Mouse (Mus musculus): ENCODE results near the gene Sh2b1. TPM values are rescaled to one million over a fixed set of nuclear protein-coding genes. Genes with fewer than 3 reads are reported as not detected.

The Sh2b1 gene
- polyA plus RNA-seq, 1 experiment from 2014 or later: 44.6 TPM

GRCm38 (mm10) chr7:126424161-126424560 lies 51.1 kb downstream of the Sh2b1 start:
- DNase-seq (ENCODE audit: low spot score, missing footprints) (no peak), ATAC-seq (ENCODE audit: low FRiP score) (no peak)
- Histone ChIP-seq H3K27me3 (ENCODE audit: control insufficient read depth, insufficient read depth, low read length) (no peaks in the 10 kb centered on the region), H3K36me3 (ENCODE audit: control insufficient read depth, insufficient read depth, low read length) (no peaks in the 10 kb centered on the region), H3K4me3 (ENCODE audit: low read depth, low read length) (no peak overlapping the region), H3K9me3 (ENCODE audit: control insufficient read depth, low read length) (0 out of 2 replicates have a peak, but pooled peaks cover 3% of the 10 kb centered on the region), H3K27ac (ENCODE audit: low read depth, low read length) (no peak overlapping the region), H3K4me1 (ENCODE audit: control insufficient read depth, insufficient read depth, low read length) (peaks cover 4% of the 10 kb centered on the region), H3K9ac (ENCODE audit: low read length) (no peak overlapping the region), H3K4me2 (no peak overlapping the region)
- 84% methylated on average over 6 of the region's 6 CpGs for whole genome bisulfite sequencing

DNA sequence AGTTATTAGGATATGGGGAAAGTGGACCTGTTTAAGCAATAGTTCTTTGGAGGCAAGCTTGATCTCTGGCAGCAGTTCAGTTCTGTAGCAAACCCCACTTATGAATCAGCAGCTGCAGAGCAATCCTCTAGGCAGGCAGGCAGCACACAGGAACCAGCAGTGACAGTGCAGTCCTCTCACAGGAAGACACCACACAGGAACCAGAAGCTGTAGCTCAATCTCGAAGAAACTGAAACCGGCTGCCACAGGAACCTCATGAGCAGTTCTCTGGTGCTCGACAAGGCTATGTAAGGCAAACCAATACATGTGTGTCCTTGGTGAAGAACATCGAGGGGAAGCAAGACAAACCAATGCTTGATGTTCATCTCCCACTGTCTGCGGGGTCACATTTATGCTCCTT lies 53.5 kb downstream of the Sh2b1 start:
- Histone ChIP-seq H3K4me3 (ENCODE audit: low read depth, low read length) (no peak overlapping the region), H3K27me3 (ENCODE audit: control insufficient read depth, insufficient read depth, low read length) (no peaks in the 10 kb centered on the region), H3K27ac (ENCODE audit: low read depth, low read length) (no peak overlapping the region), H3K9ac (ENCODE audit: low read length) (no peak overlapping the region), H3K4me1 (ENCODE audit: control insufficient read depth, insufficient read depth, low read length) (no peaks in the 10 kb centered on the region; the same call in 1 of the 2 replicates), H3K4me2 (no peak overlapping the region), H3K9me3 (ENCODE audit: control insufficient read depth, low read length) (0 out of 2 replicates have a peak, but pooled peaks cover 3% of the 10 kb centered on the region), H3K36me3 (ENCODE audit: control insufficient read depth, insufficient read depth, low read length) (no peaks in the 10 kb centered on the region)
- no peak for DNase-seq (ENCODE audit: low spot score, missing footprints)
- 91% methylated on average over 5 of the region's 5 CpGs for WGBS
- no peak for ATAC-seq (ENCODE audit: low FRiP score)

GRCm38 (mm10) chr7:126418496-126418895 lies 56.7 kb downstream of the Sh2b1 start:
- no peaks in the 10 kb centered on the region for H3K36me3 ChIP-seq (ENCODE audit: control insufficient read depth, insufficient read depth, low read length)
- DNase-seq (ENCODE audit: low spot score, missing footprints): no peak
- WGBS: 74% methylated on average over 3 of the region's 3 CpGs

DNA sequence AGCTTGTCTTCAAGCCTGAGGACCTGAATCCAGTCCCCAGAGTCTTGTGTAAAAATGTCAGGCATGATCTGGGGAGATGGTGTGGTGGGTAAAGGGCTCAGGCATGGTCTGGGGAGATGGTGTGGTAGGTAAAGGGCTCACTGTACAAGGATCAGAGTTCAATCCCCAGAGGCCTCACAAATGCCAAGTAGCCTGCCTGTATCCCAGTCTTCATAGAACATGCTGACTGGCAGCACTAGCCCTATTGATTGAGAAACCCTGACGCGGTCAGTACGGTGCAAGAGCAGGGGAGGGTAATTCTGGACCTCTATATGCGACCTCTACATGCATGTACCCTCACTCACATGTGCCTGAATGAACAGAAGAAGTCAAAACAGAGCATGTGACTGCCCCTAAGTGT lies 57.6 kb downstream of the Sh2b1 start:
- ATAC-seq (ENCODE audit: low FRiP score) (no peak), DNase-seq (ENCODE audit: low spot score, missing footprints) (no peak)
- peaks cover 4% of the 10 kb centered on the region for H3K4me1 ChIP-seq (ENCODE audit: control insufficient read depth, insufficient read depth, low read length)
- H3K27me3 ChIP-seq (ENCODE audit: control insufficient read depth, insufficient read depth, low read length): no peaks in the 10 kb centered on the region
- WGBS: 80% methylated on average over 4 of the region's 4 CpGs
- 0 out of 2 replicates have a peak overlapping the region, but pooled peaks have one; percentile 7 for H3K27ac ChIP-seq (ENCODE audit: low read depth, low read length)
- H3K9me3 ChIP-seq (ENCODE audit: control insufficient read depth, low read length): no peaks in the 10 kb centered on the region
- no peak overlapping the region for H3K4me2 ChIP-seq
- H3K4me3 ChIP-seq (ENCODE audit: low read depth, low read length): no peak overlapping the region
- no peaks in the 10 kb centered on the region for H3K36me3 ChIP-seq (ENCODE audit: control insufficient read depth, insufficient read depth, low read length)
- no peak overlapping the region for H3K9ac ChIP-seq (ENCODE audit: low read length)

More at GRCm38 (mm10) chr7:126418496-126418895, 56.7 kb downstream of the Sh2b1 start:
- no peak overlapping the region for H3K27ac ChIP-seq (ENCODE audit: low read depth, low read length)
- ATAC-seq (ENCODE audit: low FRiP score): no peak
- H3K9me3 ChIP-seq (ENCODE audit: control insufficient read depth, low read length): no peaks in the 10 kb centered on the region
- no peaks in the 10 kb centered on the region for H3K27me3 ChIP-seq (ENCODE audit: control insufficient read depth, insufficient read depth, low read length)
- no peak overlapping the region for H3K4me2 ChIP-seq
- no peak overlapping the region for H3K9ac ChIP-seq (ENCODE audit: low read length)
- peaks cover 4% of the 10 kb centered on the region for H3K4me1 ChIP-seq (ENCODE audit: control insufficient read depth, insufficient read depth, low read length)
- no peak overlapping the region for H3K4me3 ChIP-seq (ENCODE audit: low read depth, low read length)

DNA sequence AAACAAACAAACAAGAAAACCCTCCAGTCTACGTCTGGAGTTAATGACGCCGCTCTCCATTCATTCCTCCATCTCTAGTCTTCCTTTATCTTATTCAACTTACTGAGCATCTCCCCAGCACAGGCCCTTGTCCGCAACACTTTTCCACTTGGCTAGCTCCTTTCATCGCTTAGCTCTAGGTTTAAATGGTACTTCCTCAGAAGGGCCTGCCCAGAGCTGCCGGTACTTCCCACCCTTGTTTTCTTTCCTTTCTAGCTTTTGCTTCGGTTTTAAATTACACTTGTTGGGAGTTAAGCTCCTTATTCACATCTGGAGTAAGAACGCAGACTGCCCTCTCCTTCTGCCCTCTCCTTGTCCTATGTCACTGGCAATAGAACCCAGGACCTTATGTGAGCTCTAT lies 58.2 kb downstream of the Sh2b1 start:
- ATAC-seq (ENCODE audit: low FRiP score) (no peak), DNase-seq (ENCODE audit: low spot score, missing footprints) (no peak)
- Histone ChIP-seq H3K9me3 (ENCODE audit: control insufficient read depth, low read length) (no peaks in the 10 kb centered on the region), H3K36me3 (ENCODE audit: control insufficient read depth, insufficient read depth, low read length) (no peaks in the 10 kb centered on the region), H3K9ac (ENCODE audit: low read length) (no peak overlapping the region), H3K27ac (ENCODE audit: low read depth, low read length) (peak overlapping the region; percentile 7; the same call in 1 of the 2 replicates), H3K4me3 (ENCODE audit: low read depth, low read length) (no peak overlapping the region), H3K4me1 (ENCODE audit: control insufficient read depth, insufficient read depth, low read length) (peaks cover 4% of the 10 kb centered on the region), H3K4me2 (no peak overlapping the region), H3K27me3 (ENCODE audit: control insufficient read depth, insufficient read depth, low read length) (no peaks in the 10 kb centered on the region)
- WGBS: 11% methylated on average over 8 of the region's 8 CpGs

Other genes with a start within 250 kb of the Sh2b1 start
- gene Sbk1, start 202.8 kb downstream of the Sh2b1 start, polyA plus RNA-seq (2014; fragmentation: Nextera tagmentation; extraction: Ambion mirVana): 133 and 162 TPM in 2 replicates
- gene Lat, start 105.9 kb downstream of the Sh2b1 start, polyA plus RNA-seq (2014; fragmentation: Nextera tagmentation; extraction: Ambion mirVana): 1.8 and 2.7 TPM in 2 replicates
- 40.8 and 45.8 TPM in 2 replicates for gene Spns1, start 98.0 kb downstream of the Sh2b1 start, polyA plus RNA-seq (2014; fragmentation: Nextera tagmentation; extraction: Ambion mirVana)
- 4.8 and 4.9 TPM in 2 replicates for gene Nfatc2ip, start 78.7 kb downstream of the Sh2b1 start, polyA plus RNA-seq (2014; fragmentation: Nextera tagmentation; extraction: Ambion mirVana)
- not detected in 2 replicates for gene Cd19, start 60.5 kb downstream of the Sh2b1 start, polyA plus RNA-seq (2014; fragmentation: Nextera tagmentation; extraction: Ambion mirVana)
- 17.9 and 18.0 TPM in 2 replicates for gene Rabep2, start 46.7 kb downstream of the Sh2b1 start, polyA plus RNA-seq (2014; fragmentation: Nextera tagmentation; extraction: Ambion mirVana)
- 0.29 and 0.38 TPM in 2 replicates for gene Atp2a1, start 12.3 kb downstream of the Sh2b1 start, polyA plus RNA-seq (2014; fragmentation: Nextera tagmentation; extraction: Ambion mirVana)
- 133 and 146 TPM in 2 replicates for gene Tufm, start 11.9 kb upstream of the Sh2b1 start, polyA plus RNA-seq (2014; fragmentation: Nextera tagmentation; extraction: Ambion mirVana)
- gene Atxn2l, start 28.0 kb upstream of the Sh2b1 start, polyA plus RNA-seq (2014; fragmentation: Nextera tagmentation; extraction: Ambion mirVana): 52.7 and 58.6 TPM in 2 replicates
- 189 and 198 TPM in 2 replicates for gene Eif3c, start 91.0 kb upstream of the Sh2b1 start, polyA plus RNA-seq (2014; fragmentation: Nextera tagmentation; extraction: Ambion mirVana)
- gene Apobr, start 109.5 kb upstream of the Sh2b1 start, polyA plus RNA-seq (2014; fragmentation: Nextera tagmentation; extraction: Ambion mirVana): 0.46 and 0.57 TPM in 2 replicates
- gene Cln3, start 110.4 kb upstream of the Sh2b1 start, polyA plus RNA-seq (2014; fragmentation: Nextera tagmentation; extraction: Ambion mirVana): 22.4 and 23.4 TPM in 2 replicates
- gene Il27, start 119.5 kb upstream of the Sh2b1 start, polyA plus RNA-seq (2014; fragmentation: Nextera tagmentation; extraction: Ambion mirVana): not detected in 2 replicates
- gene Nupr1, start 155.4 kb upstream of the Sh2b1 start, polyA plus RNA-seq (2014; fragmentation: Nextera tagmentation; extraction: Ambion mirVana): 2.8 and 3.4 TPM in 2 replicates
- gene Sgf29, start 173.9 kb upstream of the Sh2b1 start, polyA plus RNA-seq (2014; fragmentation: Nextera tagmentation; extraction: Ambion mirVana): 44.4 and 49.4 TPM in 2 replicates
- gene Sult1a1, start 201.0 kb upstream of the Sh2b1 start, polyA plus RNA-seq (2014; fragmentation: Nextera tagmentation; extraction: Ambion mirVana): 0.10 and 0.69 TPM in 2 replicates
- 158 and 180 TPM in 2 replicates for gene Bola2, start 220.0 kb upstream of the Sh2b1 start, polyA plus RNA-seq (2014; fragmentation: Nextera tagmentation; extraction: Ambion mirVana)
- gene Slx1b, start 220.4 kb upstream of the Sh2b1 start, polyA plus RNA-seq (2014; fragmentation: Nextera tagmentation; extraction: Ambion mirVana): 10.2 and 10.3 TPM in 2 replicates
- 46.2 TPM in 2 replicates for gene Coro1a, start 232.4 kb upstream of the Sh2b1 start, polyA plus RNA-seq (2014; fragmentation: Nextera tagmentation; extraction: Ambion mirVana)

Measured in midbrain, embryonic 11.5 days (tissue).